Mouse (Mus musculus) erythroblast, embryonic 14.5 days (primary cell): ENCODE data around the gene Kcnn4.

Source experiments
- GATA1 ChIP-seq: IDR thresholded peaks from 2 replicates; pipeline ENCODE4 v1.6.1; 2012; ENCODE audit warnings: low read length, inconsistent platforms, mixed read lengths
- TAL1 ChIP-seq: IDR thresholded peaks from 3 replicates; pipeline ENCODE4 v1.6.1; 2012; ENCODE audit warnings: low read length, inconsistent platforms, mixed read lengths

DNA sequence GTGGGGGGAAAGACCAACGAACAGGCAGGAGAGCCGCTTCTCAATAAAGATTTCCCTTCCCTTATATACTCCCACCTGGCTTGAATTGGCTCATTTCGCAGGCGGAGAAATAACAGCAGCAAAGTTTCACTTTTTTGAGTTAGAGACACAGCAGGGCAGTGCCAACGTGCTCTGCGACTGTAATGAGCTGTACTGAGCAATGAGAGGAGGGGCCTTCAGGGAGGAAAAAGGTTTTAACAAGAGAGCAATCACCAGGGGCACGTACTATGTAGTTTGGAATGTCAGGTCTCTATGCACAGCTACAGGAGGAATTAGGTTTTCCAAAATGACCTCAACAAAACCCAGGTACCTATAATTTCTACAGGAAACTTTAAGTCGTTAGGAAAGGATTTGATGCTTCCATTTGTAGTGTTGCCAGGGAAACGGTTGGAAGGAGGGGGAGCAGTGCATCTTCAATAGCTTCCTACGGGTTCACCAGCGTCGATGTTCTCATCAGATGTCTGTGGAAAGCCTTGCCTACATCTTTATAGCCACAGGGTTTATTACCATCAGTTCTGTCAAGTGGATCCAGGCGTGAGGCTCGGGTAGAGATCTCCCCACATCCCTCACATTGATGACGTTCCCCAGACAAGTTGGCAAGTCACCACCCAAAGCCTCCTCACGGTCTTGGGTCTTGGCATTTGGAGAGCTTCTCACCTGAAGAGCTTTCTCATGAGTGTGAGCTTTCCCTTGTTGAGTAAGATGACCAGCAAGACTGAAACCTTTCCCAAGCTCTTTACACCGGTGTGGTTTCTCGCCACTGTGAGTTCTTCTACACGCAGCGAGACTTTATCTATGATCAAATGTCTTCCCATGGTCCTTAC is 43.6 kb upstream of the Kcnn4 start:
- TF ChIP-seq GATA1 (no peak), TAL1 (no peak)
